Mouse (Mus musculus) gastrocnemius, postnatal 10 days (tissue): ENCODE data around the gene Cryl1. TPM values are rescaled to one million over a fixed set of nuclear protein-coding genes. Genes with fewer than 3 reads are reported as not detected.

ENCODE experiments used
- DNase-seq: peaks from one replicate; pipeline ENCODE4 v3.0.0; 2021; ENCODE audit warnings: mixed read lengths
- total RNA-seq, 2 experiments: library from RNA; stranded (reverse); gene quantifications; 2 replicates each; pipeline ENCODE4 v1.2.3; 2021

Gene Cryl1
- total RNA-seq, 2 experiments from 2014 or later: 4.7 to 6.8 TPM

- peak; percentile 68 for DNase-seq
Measured at GRCm38 (mm10) chr14:57372348-57373102, 25.8 kb downstream of the Cryl1 start.

GRCm38 (mm10) chr14:57367327-57367726 is 31.0 kb downstream of the Cryl1 start:
- DNase-seq: no peak

DNA sequence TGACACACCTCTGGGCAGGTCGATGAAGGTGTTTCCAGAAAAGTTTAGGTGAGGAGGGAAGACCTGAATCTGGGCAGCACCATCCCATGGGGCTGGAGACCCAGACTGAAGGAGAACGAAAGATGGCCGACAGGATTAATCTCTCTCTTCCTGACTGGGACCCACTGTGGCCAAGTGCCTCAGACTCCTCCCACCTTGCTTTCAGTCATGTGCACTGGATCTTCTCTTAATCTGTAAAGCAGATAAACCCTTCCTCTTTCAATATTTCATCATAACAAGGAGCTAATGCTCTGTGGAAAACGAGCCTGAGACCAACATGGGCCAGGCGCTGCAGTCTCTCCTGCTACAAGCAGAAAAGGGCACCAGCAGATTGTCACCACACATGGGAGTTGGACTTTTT is 31.6 kb downstream of the Cryl1 start:
- DNase-seq: no peak

DNA sequence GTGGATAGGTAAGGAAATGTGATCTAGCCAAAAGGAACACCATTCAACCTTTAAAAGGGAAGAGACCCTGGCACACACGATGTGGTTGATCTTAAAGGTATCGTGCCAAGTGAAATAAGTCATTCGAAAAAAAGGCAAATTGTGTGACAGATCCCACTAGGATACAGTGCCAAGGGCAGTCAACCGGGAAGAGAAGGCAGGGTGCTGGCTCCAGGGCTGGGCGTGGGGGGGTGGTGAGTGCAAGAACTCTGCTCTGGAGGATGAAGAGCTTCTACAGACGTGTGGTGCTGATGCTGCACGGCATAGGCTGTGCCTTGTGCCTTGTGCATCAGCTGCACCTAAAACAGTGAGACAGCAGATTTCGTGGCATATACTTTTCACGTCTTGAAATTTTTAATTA is 33.0 kb downstream of the Cryl1 start:
- no peak for DNase-seq

DNA sequence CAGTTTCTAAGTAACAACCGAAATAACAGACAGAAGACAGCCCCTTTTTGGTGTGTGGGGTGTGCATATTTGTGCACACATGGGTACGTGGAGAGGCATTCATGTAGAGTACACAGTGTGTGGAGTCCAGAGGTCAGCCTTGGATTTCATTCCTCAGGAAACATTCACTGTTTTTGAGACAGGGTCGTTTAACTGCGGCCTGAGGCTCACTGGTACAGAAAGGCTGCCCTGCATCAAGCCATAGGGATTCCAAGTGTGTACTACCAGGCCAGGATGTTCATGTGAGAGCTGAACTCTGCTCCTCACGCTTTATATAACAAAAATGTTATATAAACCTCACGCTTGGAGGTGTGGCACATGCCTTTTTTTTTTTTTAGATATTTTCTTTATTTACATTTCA is 34.5 kb downstream of the Cryl1 start:
- DNase-seq: no peak

DNA sequence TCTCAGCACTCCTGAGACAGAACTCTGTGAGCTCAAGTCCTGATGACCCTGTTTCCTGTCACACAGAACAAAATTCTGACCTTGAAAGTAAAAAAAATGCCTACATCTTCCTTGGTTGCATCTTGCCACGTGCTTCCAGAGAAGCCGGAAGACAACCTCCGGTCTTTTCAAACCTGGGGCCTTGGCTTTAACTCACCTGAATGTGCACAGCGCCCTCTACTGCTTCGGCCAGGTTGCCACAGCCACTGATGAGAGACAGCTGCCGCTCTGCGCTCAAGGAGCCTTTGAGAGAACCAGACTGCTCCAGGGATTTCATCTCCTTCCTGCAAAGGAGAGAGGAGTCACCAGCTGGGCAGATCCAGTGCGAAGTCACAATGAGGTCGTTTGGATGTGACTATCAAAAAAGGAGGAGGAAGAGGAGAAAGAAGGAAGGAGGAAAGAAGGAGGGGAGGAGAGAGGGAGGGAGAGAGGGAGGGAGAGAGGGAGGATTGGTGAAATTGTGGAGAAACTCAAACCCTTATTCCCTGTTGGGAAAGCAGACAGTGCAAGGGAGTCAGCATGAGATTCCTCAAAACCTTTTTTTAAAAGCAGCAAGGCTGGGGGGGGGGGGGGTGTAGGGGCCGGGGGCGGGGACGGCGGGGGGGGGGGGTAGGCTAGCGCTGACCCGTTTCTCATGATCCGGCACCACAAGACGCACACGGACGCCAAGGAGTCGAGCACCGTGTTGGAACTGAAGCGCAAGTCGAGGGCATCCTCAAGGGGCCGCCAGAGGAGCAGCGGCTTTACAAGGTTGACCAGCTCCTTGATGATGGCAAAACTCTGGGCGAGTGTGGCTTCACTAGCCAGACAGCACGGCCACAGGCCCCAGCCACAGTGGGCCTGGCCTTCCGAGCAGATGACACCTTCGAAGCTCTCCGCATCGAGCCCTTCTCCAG is 35.3 kb downstream of the Cryl1 start:
- peak; percentile 76 for DNase-seq

DNA sequence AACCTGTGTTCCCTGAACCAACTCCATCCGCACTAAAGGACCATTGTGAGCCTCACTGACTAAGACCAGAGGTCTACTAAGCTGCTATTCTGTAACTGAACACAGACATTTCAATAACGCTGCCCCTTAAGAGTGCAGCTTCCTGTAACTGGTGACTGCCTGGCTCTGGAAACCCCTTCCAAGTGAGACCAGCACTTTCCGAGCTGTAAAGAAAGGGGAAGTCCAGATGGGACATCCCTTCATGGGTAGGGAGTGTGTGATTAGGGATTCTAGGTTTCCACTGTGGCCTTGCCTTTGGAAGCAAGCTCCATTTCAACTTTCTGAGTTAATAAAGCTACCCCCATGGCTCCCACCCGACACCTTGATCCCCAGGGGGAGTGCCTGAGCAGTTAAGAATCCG is 41.3 kb downstream of the Cryl1 start:
- no peak for DNase-seq

GRCm38 (mm10) chr14:57351521-57352235 is 46.7 kb downstream of the Cryl1 start:
- DNase-seq: no peak

DNA sequence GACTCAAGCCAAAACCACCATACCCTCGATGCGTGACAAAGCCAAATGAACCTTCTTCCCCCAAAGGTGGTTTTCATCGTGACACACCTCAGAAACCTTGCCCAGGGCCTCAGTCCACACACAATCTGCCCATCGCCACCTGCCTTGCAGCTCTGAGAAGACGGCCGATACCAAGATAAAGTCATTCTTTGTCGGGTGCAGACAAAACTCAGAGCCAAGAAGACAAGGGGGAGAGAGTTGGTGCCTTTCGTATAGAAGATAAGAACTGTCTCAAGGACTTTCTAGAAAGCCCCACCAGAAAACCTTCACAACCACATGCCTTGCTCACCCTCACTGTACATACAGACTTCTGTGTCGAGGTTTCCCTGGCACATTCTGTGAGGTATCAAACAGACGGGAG is 48.4 kb downstream of the Cryl1 start:
- no peak for DNase-seq

- DNase-seq: no peak
Measured at GRCm38 (mm10) chr14:57348155-57348554, 50.2 kb downstream of the Cryl1 start.

GRCm38 (mm10) chr14:57346135-57346534 is 52.2 kb downstream of the Cryl1 start:
- no peak for DNase-seq

DNA sequence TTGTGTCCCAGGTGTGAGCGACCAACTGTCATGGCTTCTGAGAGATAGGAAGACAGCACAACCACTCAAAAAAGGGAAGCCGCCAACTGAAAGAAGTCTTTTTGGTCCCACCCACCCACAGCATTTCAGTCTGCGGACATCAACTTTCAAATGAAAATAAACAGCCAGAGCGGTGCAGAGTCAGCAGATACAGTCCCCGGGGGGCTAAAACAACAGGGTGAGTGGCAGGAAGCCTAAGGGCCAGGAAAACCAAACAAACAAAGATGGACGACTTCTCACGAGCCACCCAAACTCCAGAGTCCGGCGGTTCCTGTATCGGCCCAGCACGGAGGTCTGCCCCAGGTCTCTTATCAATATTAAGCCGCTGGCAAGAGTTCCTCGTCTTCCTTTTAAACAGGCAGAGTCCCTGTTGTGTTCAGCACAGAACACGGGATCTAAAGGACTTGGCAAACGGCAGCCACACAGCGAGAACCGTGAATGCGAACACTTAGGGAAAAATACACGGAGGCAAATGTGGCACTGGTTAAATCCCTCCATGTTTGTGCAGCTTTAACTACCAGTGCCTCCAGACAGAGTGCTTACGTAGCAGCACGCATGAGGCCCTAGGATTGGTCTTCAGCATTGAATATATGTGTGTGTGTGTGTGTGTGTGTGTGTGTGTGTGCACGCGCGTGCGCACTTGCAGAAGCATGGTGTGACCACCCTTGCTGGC is 53.4 kb downstream of the Cryl1 start:
- no peak for DNase-seq

DNA sequence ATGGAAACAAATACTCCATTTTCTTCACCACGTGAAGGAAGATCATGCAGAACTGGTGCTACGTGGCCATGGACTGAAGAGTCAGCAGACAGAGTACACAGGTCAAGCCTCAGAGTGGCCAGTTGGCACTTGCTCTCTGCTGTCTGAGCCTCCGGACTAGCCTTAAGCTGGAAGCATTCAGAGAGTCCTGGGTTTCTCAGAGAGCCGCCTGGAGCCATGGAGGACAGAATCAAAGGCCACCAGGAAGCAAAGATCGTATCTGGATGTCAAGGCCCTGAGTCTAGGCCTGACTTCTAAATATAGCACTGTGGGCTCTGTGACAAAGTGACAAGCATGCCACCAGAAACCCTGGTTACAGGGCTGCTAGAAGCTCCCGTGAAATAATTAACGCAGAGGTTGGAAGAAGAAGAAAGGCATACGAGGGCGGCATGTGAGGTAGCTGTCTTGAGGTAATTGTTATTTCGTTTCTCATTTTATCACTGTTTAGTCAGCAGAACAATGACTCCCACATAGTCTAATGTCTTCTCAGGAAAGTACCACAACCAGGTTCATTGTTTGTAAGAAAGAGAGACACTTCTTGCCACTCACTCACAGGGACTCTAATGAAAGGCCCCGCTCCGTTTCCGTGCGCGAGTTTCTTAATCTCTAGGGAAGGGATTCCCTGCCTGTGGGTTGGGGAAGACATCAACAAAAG is 55.1 kb downstream of the Cryl1 start:
- no peak for DNase-seq

DNA sequence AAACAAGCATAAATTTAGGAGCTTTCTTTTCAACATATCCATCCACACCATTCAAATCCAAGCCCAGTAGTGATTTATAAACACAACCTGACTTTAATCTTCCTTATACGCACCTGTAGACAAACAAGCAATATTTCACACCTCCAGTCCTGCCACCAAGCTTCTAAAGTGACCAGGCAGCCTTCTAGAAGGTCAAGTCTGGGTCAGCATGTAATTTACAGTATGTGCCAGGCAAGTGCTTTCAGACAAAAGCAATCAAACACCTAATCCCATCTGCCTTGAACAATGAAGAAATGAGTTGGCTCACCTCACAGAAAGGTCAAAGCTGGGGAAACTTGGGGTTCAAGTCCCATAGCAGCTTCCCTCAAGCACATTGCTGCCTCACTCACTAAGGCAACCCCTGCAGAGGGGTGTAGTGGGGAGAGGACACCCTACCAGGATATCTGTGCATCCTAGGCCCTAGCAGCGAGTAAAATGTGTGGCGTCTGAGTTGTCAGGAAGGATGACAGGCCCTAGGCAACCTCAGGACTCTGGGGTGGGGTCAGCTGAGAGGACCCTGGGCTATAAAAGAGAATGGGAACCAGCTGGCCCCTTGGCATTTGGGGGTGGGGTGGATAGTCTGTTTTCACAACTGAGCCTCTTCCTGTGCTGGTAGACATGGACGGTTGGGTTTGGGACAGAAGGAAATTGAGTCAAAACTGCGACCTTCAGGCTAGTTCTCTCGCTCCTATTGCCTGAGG is 55.8 kb downstream of the Cryl1 start:
- DNase-seq: no peak

- DNase-seq: no peak
Measured at GRCm38 (mm10) chr14:57338666-57339065, 59.7 kb downstream of the Cryl1 start.

DNA sequence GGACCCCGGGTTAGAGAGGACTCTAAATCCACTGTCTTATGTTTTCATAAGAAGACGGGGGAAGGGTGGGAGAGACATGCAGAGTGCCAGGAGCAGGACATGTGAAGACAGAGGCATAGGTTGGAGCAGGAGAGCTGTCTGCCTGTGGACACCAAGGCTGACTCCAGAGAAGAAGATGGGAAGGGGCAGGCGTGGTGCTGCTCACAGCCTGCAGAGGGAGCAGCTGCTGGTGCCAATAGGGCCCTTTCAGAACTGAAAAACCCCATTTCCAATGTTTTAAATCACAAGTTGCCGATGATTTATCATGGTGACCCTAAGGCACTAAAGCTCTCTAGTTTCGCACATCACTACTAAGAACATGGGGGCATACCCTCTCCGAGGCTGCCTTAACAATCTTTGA is 63.5 kb downstream of the Cryl1 start:
- no peak for DNase-seq

DNA sequence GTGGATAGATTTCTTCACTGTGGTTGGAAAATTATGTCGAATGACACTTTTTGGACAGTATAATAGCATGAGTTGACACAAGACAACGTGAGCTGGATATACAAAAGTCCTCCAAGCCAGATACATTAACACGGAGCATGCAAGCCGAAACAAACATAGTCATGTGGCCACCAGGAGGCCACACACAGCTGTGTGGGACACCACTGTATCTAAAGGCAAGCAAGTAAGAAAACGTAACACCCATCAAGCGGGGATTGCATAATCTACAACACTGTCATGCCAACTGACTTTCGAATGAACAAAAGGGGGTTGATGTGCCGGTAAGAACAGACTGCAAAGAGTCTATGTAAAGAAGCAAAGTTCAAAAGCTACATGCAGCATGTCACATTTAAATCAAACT is 65.8 kb downstream of the Cryl1 start:
- no peak for DNase-seq

GRCm38 (mm10) chr14:57331097-57331496 is 67.2 kb downstream of the Cryl1 start:
- no peak for DNase-seq

DNA sequence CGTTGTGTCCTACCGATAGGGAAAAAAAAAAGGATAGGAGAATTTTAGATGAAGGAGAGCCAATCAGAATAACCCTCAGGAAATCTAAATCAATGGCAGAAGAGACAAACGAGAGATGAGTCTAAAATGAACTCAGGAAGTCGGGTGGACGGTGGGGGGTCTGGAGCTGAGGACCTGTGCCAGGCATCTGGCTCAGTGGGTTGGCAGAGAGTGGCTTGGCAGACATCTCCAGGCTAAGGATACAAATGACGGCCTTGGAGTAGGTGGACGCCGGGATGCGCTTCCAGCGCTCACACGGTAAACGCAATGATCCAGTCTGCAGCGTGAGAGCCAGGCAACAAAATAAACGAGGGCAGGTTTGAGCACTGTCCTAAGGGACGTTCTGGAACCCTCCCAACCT is 68.7 kb downstream of the Cryl1 start:
- DNase-seq: no peak

DNA sequence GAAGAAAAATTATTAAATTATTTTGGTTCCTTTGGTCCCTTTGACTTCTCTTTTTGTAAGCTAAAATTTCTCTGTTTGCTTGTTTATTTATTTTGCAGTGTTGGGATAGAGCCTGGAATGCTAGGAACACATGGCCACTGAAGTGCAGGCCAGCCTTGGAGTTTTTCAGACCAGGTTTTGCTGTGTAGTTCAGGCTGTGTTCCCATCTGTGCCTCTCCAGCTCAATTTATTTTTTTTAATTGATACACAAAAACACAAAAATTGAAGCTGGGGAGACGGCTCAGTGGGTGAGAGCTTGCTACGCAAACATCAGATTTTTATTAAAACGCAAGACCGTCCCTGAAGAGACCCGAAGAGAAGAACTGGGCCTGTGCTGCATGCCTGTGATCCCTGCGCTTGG is 71.6 kb downstream of the Cryl1 start:
- DNase-seq: no peak

- no peak for DNase-seq
Measured at GRCm38 (mm10) chr14:57318812-57319211, 79.5 kb downstream of the Cryl1 start.
